Mouse (Mus musculus) lung, postnatal 14 days (tissue): Measurements from ENCODE around the gene B3glct.

Experiments
- DNase-seq: peaks from one replicate; pipeline ENCODE4 v3.0.0; 2021

B3glct gene

GRCm38 (mm10) chr5:149677196-149677595 is 834 bp upstream of the B3glct start:
- DNase-seq = no peak

GRCm38 (mm10) chr5:149678990-149679348 is 939 bp downstream of the B3glct start:
- no peak for DNase-seq

GRCm38 (mm10) chr5:149679362-149679761 is 1.3 kb downstream of the B3glct start:
- no peak for DNase-seq

GRCm38 (mm10) chr5:149679886-149680285 is 1.9 kb downstream of the B3glct start:
- no peak for DNase-seq

GRCm38 (mm10) chr5:149680946-149681345 is 2.9 kb downstream of the B3glct start:
- DNase-seq = no peak

- no peak for DNase-seq
Measured at GRCm38 (mm10) chr5:149689860-149690259, 11.8 kb downstream of the B3glct start.

- no peak for DNase-seq
Measured at GRCm38 (mm10) chr5:149692548-149692947, 14.5 kb downstream of the B3glct start.

- no peak for DNase-seq
Measured at GRCm38 (mm10) chr5:149693200-149693599, 15.2 kb downstream of the B3glct start.

GRCm38 (mm10) chr5:149693968-149694367 is 15.9 kb downstream of the B3glct start:
- no peak for DNase-seq

GRCm38 (mm10) chr5:149695077-149695750 is 17.2 kb downstream of the B3glct start:
- no peak for DNase-seq

- no peak for DNase-seq
Measured at GRCm38 (mm10) chr5:149702770-149703169, 24.7 kb downstream of the B3glct start.

GRCm38 (mm10) chr5:149711545-149711944 is 33.5 kb downstream of the B3glct start:
- DNase-seq = no peak

- peak; percentile 58 for DNase-seq
Measured at GRCm38 (mm10) chr5:149713170-149713774, 35.2 kb downstream of the B3glct start.

GRCm38 (mm10) chr5:149713834-149714233 is 35.8 kb downstream of the B3glct start:
- no peak for DNase-seq

GRCm38 (mm10) chr5:149715571-149716328 is 37.7 kb downstream of the B3glct start:
- DNase-seq = no peak

GRCm38 (mm10) chr5:149716329-149716690 is 38.3 kb downstream of the B3glct start:
- DNase-seq = no peak

- no peak for DNase-seq
Measured at GRCm38 (mm10) chr5:149731776-149732175, 53.7 kb downstream of the B3glct start.

- DNase-seq = no peak
Measured at GRCm38 (mm10) chr5:149737210-149737609, 59.2 kb downstream of the B3glct start.

- DNase-seq = no peak
Measured at GRCm38 (mm10) chr5:149740145-149740544, 62.1 kb downstream of the B3glct start.

- no peak for DNase-seq
Measured at GRCm38 (mm10) chr5:149740703-149741102, 62.7 kb downstream of the B3glct start.

GRCm38 (mm10) chr5:149742286-149742685 is 64.3 kb downstream of the B3glct start:
- no peak for DNase-seq

GRCm38 (mm10) chr5:149745079-149745478 is 67.0 kb downstream of the B3glct start:
- no peak for DNase-seq

GRCm38 (mm10) chr5:149748640-149749580 is 70.9 kb downstream of the B3glct start:
- DNase-seq = no peak
